Mouse (Mus musculus) monocyte, adult 2 months (primary cell): ENCODE data around the gene Sema3f.

Source experiments
- DNase-seq, 2 experiments: peaks; one replicate each; pipeline ENCODE4 v3.0.0; 2022; ENCODE audit warnings: low spot score in 2 of 2, low read depth in 1 of 2

Gene Sema3f

GRCm38 (mm10) chr9:107715632-107716031 lies 5.4 kb upstream of the Sema3f start:
- DNase-seq = no peak

- DNase-seq = no peak
These were observed 4.1 kb upstream of the Sema3f start for GRCm38 (mm10) chr9:107714221-107714952.

GRCm38 (mm10) chr9:107709096-107709696 lies 1.1 kb downstream of the Sema3f start:
- no peak for DNase-seq

- DNase-seq = no peak
These were observed 1.7 kb downstream of the Sema3f start for GRCm38 (mm10) chr9:107708439-107709095.

- no peak for DNase-seq
These were observed 2.4 kb downstream of the Sema3f start for GRCm38 (mm10) chr9:107707701-107708438.

GRCm38 (mm10) chr9:107706781-107707211 lies 3.5 kb downstream of the Sema3f start:
- no peak for DNase-seq

- DNase-seq = no peak
These were observed 6.7 kb downstream of the Sema3f start for GRCm38 (mm10) chr9:107703337-107704122.

- no peak for DNase-seq
These were observed 7.6 kb downstream of the Sema3f start for GRCm38 (mm10) chr9:107702606-107703185.

GRCm38 (mm10) chr9:107701594-107701993 lies 8.7 kb downstream of the Sema3f start:
- DNase-seq = no peak

GRCm38 (mm10) chr9:107700114-107700571 lies 10.1 kb downstream of the Sema3f start:
- no peak for DNase-seq

GRCm38 (mm10) chr9:107699376-107699980 lies 10.8 kb downstream of the Sema3f start:
- DNase-seq = no peak

- DNase-seq = no peak
These were observed 11.6 kb downstream of the Sema3f start for GRCm38 (mm10) chr9:107698611-107699190.

GRCm38 (mm10) chr9:107697811-107698521 lies 12.3 kb downstream of the Sema3f start:
- DNase-seq = no peak

- DNase-seq = no peak
These were observed 13.2 kb downstream of the Sema3f start for GRCm38 (mm10) chr9:107696845-107697610.

- no peak for DNase-seq
These were observed 14.2 kb downstream of the Sema3f start for GRCm38 (mm10) chr9:107696106-107696479.

GRCm38 (mm10) chr9:107695441-107696105 lies 14.7 kb downstream of the Sema3f start:
- DNase-seq = no peak

- DNase-seq = no peak
These were observed 15.6 kb downstream of the Sema3f start for GRCm38 (mm10) chr9:107694627-107695026.
